Mouse (Mus musculus): Measurements from ENCODE around the gene Stra8.

Stra8 gene
- long read RNA-seq, experiment 1, result 0 reads
- long read RNA-seq, experiment 2, result 0 reads

- intact Hi-C loops (cut with DNase I), result loop anchor here (5.0 to 10.0 kb wide), 2 partner anchors 33 to 135 kb away; partner anchors contain the start of gene Agbl3
Measured at GRCm38 (mm10) chr6:34919956-34920355, at the start of gene Stra8. TSS of gene Stra8 (plus strand) at chr6:34920163.

GRCm38 (mm10) chr6:34870724-34871123, 49.2 kb upstream of the Stra8 start:
- intact Hi-C loops (cut with DNase I), result no loop called here

- intact Hi-C loops (cut with DNase I), result no loop called here
Measured at GRCm38 (mm10) chr6:34871929-34872328, 48.0 kb upstream of the Stra8 start.

GRCm38 (mm10) chr6:34872871-34873270, 47.1 kb upstream of the Stra8 start:
- intact Hi-C loops (cut with DNase I), result no loop called here

GRCm38 (mm10) chr6:34874101-34874921, 45.7 kb upstream of the Stra8 start:
- intact Hi-C loops (cut with DNase I), result no loop called here

- intact Hi-C loops (cut with DNase I), result loop anchor here (5.0 kb wide), 1 partner anchor 93 kb away; the partner anchor contains the start of gene Agbl3
Measured at GRCm38 (mm10) chr6:34875268-34875761, 44.6 kb upstream of the Stra8 start.

- intact Hi-C loops (cut with DNase I), result loop anchor here (5.0 kb wide), 1 partner anchor 94 kb away; the partner anchor contains the start of gene Agbl3
Measured at GRCm38 (mm10) chr6:34875966-34876834, 43.8 kb upstream of the Stra8 start.

GRCm38 (mm10) chr6:34876835-34877156, 43.2 kb upstream of the Stra8 start:
- intact Hi-C loops (cut with DNase I), result loop anchor here (5.0 kb wide), 1 partner anchor 94 kb away; the partner anchor contains the start of gene Agbl3

- intact Hi-C loops (cut with DNase I), result loop anchor here (5.0 kb wide), 1 partner anchor 95 kb away; the partner anchor contains the start of gene Agbl3
Measured at GRCm38 (mm10) chr6:34877509-34878321, 42.2 kb upstream of the Stra8 start, which contains the start of gene Cyren. TSS of gene Cyren (minus strand) at chr6:34878060.

GRCm38 (mm10) chr6:34879101-34879740, 40.7 kb upstream of the Stra8 start:
- intact Hi-C loops (cut with DNase I), result loop anchor here (5.0 kb wide), 1 partner anchor 97 kb away; the partner anchor contains the start of gene Agbl3

GRCm38 (mm10) chr6:34879911-34880475, 40.0 kb upstream of the Stra8 start:
- intact Hi-C loops (cut with DNase I), result loop anchor here (5.0 kb wide), 1 partner anchor 98 kb away; the partner anchor contains the start of gene Agbl3

GRCm38 (mm10) chr6:34884724-34885123, 35.2 kb upstream of the Stra8 start:
- intact Hi-C loops (cut with DNase I), result loop anchor here (5.0 kb wide), 1 partner anchor 38 kb away; the partner anchor contains the start of gene Stra8

- intact Hi-C loops (cut with DNase I), result loop anchor here (5.0 kb wide), 1 partner anchor 35 kb away; the partner anchor contains the start of gene Stra8
Measured at GRCm38 (mm10) chr6:34887131-34887850, 32.7 kb upstream of the Stra8 start.

- intact Hi-C loops (cut with DNase I), result loop anchor here (5.0 kb wide), 1 partner anchor 33 kb away; the partner anchor contains the start of gene Stra8
Measured at GRCm38 (mm10) chr6:34889185-34889584, 30.8 kb upstream of the Stra8 start.

- intact Hi-C loops (cut with DNase I), result no loop called here
Measured at GRCm38 (mm10) chr6:34895569-34895968, 24.4 kb upstream of the Stra8 start.

- intact Hi-C loops (cut with DNase I), result no loop called here
Measured at GRCm38 (mm10) chr6:34896168-34896780, 23.7 kb upstream of the Stra8 start.

- intact Hi-C loops (cut with DNase I), result no loop called here
Measured at GRCm38 (mm10) chr6:34899127-34899526, 20.8 kb upstream of the Stra8 start.

GRCm38 (mm10) chr6:34900990-34901389, 19.0 kb upstream of the Stra8 start:
- intact Hi-C loops (cut with DNase I), result no loop called here
